Mouse (Mus musculus) brain, embryonic 18.5 days (tissue): Measurements from ENCODE around the gene Gm9048.
"Not testable (repeated sequence)": the region's sequence is repeated elsewhere in the genome, so short reads cannot be mapped to it uniquely, and the experiment has no call there.

ENCODE experiments used
- DNase-seq: peaks from one replicate; pipeline ENCODE4 v3.0.0-alpha.2; 2012; ENCODE audit warnings: low read depth, low spot score

Gm9048 gene

GRCm38 (mm10) chr10:118348579-118348978 is at the start of gene Gm9048:
TSS of gene Gm9048 (minus strand) at chr10:118348679.
- DNase-seq, result not testable (repeated sequence)

GRCm38 (mm10) chr10:118370443-118370842 is 22.0 kb upstream of the Gm9048 start:
- peak; percentile 66 for DNase-seq

GRCm38 (mm10) chr10:118369518-118369917 is 21.0 kb upstream of the Gm9048 start:
- DNase-seq, result no peak

DNA sequence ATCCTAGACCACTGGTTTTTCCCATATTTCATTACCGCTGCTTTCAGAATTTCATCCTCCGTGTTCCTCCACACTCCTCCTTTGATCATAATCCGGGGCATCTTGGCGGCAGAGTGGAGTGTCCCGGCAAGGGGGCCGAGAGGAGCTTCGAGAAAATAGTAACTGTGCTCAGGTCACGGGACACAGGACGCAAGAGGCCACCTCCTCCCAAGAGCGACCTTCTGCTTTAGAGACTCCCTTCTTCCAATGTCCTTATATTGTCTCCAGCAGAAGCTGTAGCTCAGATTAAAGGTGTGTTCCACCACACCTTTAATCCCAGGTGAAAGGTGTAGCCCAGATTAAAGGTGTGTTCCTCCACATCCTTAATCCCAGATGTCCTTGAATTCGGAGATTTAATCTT is 5.5 kb upstream of the Gm9048 start, which contains the start of gene Gm9049:
TSS of gene Gm9049 (minus strand) at position 101 of the 400 bp plus-strand sequence.
- DNase-seq, result not testable (repeated sequence)

GRCm38 (mm10) chr10:118343155-118343554 is 5.3 kb downstream of the Gm9048 start, which contains the start of gene Gm9046:
TSS of gene Gm9046 (minus strand) at chr10:118343255.
- not testable (repeated sequence) for DNase-seq

- not testable (repeated sequence) for DNase-seq
Observed at GRCm38 (mm10) chr10:118337731-118338130, 10.7 kb downstream of the Gm9048 start, which contains the start of gene Gm9045. TSS of gene Gm9045 (minus strand) at chr10:118337831.

DNA sequence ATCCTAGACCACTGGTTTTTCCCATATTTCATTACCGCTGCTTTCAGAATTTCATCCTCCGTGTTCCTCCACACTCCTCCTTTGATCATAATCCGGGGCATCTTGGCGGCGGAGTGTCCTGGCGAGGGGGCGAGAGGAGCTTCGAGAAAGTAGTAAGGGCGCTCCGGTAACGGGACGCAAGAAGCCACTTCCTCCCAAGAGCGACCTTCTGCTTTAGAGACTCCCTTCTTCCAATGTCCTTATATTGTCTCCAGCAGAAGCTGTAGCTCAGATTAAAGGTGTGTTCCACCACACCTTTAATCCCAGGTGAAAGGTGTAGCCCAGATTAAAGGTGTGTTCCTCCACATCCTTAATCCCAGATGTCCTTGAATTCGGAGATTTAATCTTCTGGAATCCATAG is 16.2 kb downstream of the Gm9048 start, which contains the start of gene Gm9044:
TSS of gene Gm9044 (minus strand) at position 101 of the 400 bp plus-strand sequence.
- not testable (repeated sequence) for DNase-seq

DNA sequence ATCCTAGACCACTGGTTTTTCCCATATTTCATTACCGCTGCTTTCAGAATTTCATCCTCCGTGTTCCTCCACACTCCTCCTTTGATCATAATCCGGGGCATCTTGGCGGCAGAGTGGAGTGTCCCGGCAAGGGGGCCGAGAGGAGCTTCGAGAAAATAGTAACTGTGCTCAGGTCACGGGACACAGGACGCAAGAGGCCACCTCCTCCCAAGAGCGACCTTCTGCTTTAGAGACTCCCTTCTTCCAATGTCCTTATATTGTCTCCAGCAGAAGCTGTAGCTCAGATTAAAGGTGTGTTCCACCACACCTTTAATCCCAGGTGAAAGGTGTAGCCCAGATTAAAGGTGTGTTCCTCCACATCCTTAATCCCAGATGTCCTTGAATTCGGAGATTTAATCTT is 21.6 kb downstream of the Gm9048 start, which contains the start of gene Gm9040:
TSS of gene Gm9040 (minus strand) at position 101 of the 400 bp plus-strand sequence.
- DNase-seq, result not testable (repeated sequence)

DNA sequence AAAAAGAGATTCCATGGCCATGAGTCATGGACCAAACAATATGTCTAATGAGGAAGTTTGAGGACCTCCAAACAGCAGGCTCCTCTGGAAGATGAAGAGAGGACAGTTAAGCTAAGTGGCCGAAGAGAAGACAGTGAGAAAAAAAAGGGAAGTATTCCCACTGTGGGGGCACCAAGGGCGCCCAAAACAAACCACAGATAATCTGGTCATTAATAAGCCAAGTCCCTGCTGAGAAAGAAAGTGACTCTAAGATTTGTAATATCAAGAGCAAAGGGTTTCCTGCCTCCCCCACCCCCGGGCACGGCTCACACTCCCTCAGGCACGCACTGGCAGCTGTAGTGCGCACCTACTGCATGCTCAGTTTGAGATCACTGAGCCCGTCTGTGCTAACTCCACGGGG is 29.5 kb downstream of the Gm9048 start:
- no peak for DNase-seq

DNA sequence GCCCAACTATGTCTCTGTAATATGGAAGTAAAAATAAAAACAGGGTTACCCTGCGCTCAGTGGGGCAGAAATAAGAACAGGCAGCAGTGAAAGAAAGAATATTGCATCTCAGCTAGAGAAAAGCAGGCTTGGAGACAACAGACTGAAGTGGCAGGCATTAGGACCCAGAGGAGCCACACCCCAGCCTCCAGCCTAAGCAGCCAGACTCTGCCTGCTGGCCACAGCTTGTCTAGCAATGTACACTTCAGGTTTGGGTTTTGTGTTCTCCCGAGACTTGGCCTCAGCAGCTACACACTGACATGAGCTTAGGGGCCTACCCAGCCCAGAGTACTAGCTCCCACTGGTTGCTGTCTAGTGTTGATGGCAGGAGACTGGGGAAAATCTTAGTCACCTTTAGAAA is 46.3 kb downstream of the Gm9048 start:
- not testable (repeated sequence) for DNase-seq
